Mouse (Mus musculus) layer of hippocampus, adult 18-20 months (tissue): ENCODE data around the gene Abhd8. TPM values are rescaled to one million over a fixed set of nuclear protein-coding genes. Genes with fewer than 3 reads are reported as not detected.
A peak's percentile ranks its signal among the peaks of the same experiment; 100 is the strongest.

Source experiments
- DNase-seq, 2 experiments: peaks; one replicate each; pipeline ENCODE4 v3.0.0; 2022; ENCODE audit warnings: low spot score in 2 of 2
- long read RNA-seq: library from polyadenylated mRNA; stranded (forward); transcript quantifications from one replicate; pipeline ENCODE4 v2.0.0, GENCODE M21; 2021
- total RNA-seq, 2 experiments: library from RNA; stranded (reverse); gene quantifications; 2 replicates each; pipeline ENCODE4 v1.2.3; 2021

Abhd8 gene
- 100 to 1,000 TPM; 287 to 312 TPM for total RNA-seq
- long read RNA-seq, transcript Abhd8-201 (5 exons, 1,978 nt), result major isoform, 527 of 541 reads
- long read RNA-seq, partial matches to known transcripts, result 6 of 541 reads
- long read RNA-seq, other reads (novel, unspliced or antisense), result 6 of 541 reads

- peak; percentile 95 to 99 for DNase-seq
These were observed at the start of gene Abhd8 for GRCm38 (mm10) chr8:71463188-71464033. Gene Abhd8, minus strand, starts transcription at chr8:71463655.

- DNase-seq, result no peak
These were observed 48.2 kb upstream of the Abhd8 start, which contains the start of gene Plvap for GRCm38 (mm10) chr8:71511644-71512043. Gene Plvap, minus strand, starts transcription at chr8:71511752.

GRCm38 (mm10) chr8:71509316-71509715 is 45.9 kb upstream of the Abhd8 start:
- DNase-seq, result no peak

- DNase-seq, result peak; percentile 71 to 90
These were observed 44.2 kb upstream of the Abhd8 start for GRCm38 (mm10) chr8:71507589-71508104.

GRCm38 (mm10) chr8:71505979-71506378 is 42.5 kb upstream of the Abhd8 start:
- no peak for DNase-seq

GRCm38 (mm10) chr8:71505326-71505725 is 41.9 kb upstream of the Abhd8 start:
- no peak for DNase-seq

GRCm38 (mm10) chr8:71504349-71504748 is 40.9 kb upstream of the Abhd8 start:
- DNase-seq, result no peak

- DNase-seq, result no peak
These were observed 35.6 kb upstream of the Abhd8 start for GRCm38 (mm10) chr8:71498816-71499690.

- no peak for DNase-seq
These were observed 34.5 kb upstream of the Abhd8 start for GRCm38 (mm10) chr8:71497881-71498501.

GRCm38 (mm10) chr8:71497077-71497645 is 33.7 kb upstream of the Abhd8 start:
- no peak for DNase-seq

- no peak for DNase-seq
These were observed 33.0 kb upstream of the Abhd8 start for GRCm38 (mm10) chr8:71496481-71496880.

GRCm38 (mm10) chr8:71495811-71496210 is 32.4 kb upstream of the Abhd8 start:
- DNase-seq, result no peak

- peak in 1 of 2 experiments; percentile 83 for DNase-seq
These were observed 31.6 kb upstream of the Abhd8 start for GRCm38 (mm10) chr8:71495039-71495438.

- DNase-seq, result peak; percentile 85 to 92
These were observed 25.0 kb upstream of the Abhd8 start for GRCm38 (mm10) chr8:71488454-71488853.

GRCm38 (mm10) chr8:71487691-71488445 is 24.4 kb upstream of the Abhd8 start, which contains the start of gene Gtpbp3:
Gene Gtpbp3, plus strand, starts transcription at chr8:71488103.
- DNase-seq, result peak; percentile 67 to 86

GRCm38 (mm10) chr8:71486136-71486529 is 22.7 kb upstream of the Abhd8 start:
- no peak for DNase-seq

- DNase-seq, result peak; percentile 83 to 89
These were observed 22.0 kb upstream of the Abhd8 start, which contains the start of gene Ano8 for GRCm38 (mm10) chr8:71485142-71486135. Gene Ano8, minus strand, starts transcription at chr8:71485963.

GRCm38 (mm10) chr8:71484736-71485135 is 21.3 kb upstream of the Abhd8 start:
- DNase-seq, result no peak
